Mouse (Mus musculus) CD4-positive, CD25-positive, alpha-beta regulatory T cell, adult 2 months (primary cell): Measurements from ENCODE around the gene Zfp84.
A peak's percentile ranks its signal among the peaks of the same experiment; 100 is the strongest.
"Not testable (repeated sequence)": the region's sequence is repeated elsewhere in the genome, so short reads cannot be mapped to it uniquely, and the experiment has no call there.

Source experiments
- DNase-seq: peaks from one replicate; pipeline ENCODE4 v3.0.0-alpha.2; 2012; ENCODE audit warnings: low read depth, low spot score

Gene Zfp84

GRCm38 (mm10) chr7:29768090-29768900 is at the start of gene Zfp84:
Gene Zfp84, plus strand, starts transcription at chr7:29768552.
- DNase-seq: peak; percentile 93

DNA sequence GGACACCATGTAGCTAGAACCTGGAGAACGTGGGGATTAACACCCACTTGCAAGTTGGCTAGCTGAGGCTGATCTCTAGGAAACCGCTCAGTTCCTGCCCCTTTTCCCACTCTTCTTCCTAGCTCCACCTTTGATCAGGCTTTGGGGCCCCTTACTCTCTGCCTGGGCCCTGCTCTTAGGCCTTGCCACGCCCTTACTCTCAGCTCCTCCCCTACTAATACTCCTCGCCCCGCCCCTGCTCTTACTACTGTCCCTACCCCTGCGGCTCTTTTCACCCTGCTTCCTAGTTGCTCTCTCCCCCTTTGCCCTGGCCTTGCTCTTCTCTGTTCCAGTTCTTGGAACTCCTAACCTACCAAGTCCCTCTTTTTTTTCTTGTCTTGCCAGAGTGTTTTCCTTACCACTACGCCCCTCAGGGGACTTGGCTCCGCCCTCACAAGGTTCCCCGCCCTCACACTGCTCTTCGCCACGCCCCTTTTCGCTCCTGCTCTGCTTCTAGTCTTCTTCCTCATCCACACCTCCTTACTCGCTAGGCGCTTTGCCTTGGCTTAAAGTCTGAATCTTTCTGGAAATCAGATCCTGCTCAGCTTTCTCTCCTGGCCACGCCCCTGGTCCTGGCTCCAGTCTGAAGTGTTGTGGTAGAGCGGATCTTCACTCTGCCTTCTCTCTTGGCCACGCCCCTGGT is 42.8 kb upstream of the Zfp84 start:
- DNase-seq: peak; percentile 3

DNA sequence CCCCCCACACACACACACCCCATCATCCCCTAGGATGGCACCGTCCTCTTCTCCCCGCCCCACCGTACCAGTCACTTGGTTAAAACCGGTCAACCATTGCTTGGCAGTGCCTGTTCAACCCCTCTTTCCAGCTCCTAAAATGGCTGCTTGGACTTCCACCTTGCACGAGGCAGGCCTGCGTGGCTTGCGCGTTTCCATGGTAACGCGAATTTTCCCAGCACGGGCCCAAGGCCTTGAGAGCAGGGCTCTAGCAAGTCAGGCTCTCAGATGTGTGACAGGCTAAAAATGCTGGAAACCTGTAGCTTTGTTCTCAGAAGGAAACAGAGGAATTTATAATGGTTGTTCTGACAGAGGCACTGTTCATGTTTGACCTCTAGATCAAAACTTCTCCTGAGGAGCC is 41.5 kb upstream of the Zfp84 start, which contains the start of gene Catsperg2:
Gene Catsperg2, minus strand, starts transcription at position 173 of the 400 bp plus-strand sequence.
- not testable (repeated sequence) for DNase-seq

GRCm38 (mm10) chr7:29728055-29728454 is 40.3 kb upstream of the Zfp84 start:
- peak; percentile 23 for DNase-seq

DNA sequence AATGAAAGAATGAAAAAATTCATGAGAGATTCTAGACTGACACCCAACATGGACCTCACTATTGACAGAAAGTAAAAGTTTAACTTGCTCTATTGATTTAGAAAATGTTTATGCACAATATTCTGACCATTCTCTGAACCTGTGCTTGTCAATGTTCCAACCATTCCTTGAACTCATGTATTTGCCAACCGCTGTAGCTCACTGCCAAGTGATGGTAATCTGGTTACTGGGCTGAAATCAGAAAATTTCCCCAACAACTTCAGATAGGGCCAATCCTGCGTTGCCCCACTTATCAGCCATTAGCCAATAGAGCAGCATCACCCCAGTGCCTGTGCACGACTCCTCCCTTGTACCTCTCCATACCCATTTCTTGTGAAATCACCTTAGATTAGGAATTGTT is 26.1 kb upstream of the Zfp84 start:
- no peak for DNase-seq

DNA sequence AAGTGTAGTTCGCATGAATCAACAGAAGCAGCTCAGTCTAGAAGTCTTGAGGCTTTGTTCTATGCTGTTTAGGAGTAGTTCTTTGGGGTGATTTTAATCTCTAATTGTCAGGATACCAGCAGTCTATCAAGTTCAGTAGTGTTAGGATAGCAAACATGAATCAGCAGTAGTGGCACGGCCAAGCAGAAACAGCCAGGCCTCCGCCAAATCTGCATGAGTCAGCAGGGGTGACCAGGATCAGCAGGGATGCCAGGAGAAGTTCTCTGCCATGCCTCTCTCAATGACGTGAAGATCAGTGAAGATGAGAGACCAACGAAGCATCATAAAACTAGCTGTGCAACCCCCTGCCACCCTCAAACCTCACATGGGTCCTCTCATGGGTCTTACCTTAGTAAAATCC is 7.9 kb upstream of the Zfp84 start:
- DNase-seq: no peak

DNA sequence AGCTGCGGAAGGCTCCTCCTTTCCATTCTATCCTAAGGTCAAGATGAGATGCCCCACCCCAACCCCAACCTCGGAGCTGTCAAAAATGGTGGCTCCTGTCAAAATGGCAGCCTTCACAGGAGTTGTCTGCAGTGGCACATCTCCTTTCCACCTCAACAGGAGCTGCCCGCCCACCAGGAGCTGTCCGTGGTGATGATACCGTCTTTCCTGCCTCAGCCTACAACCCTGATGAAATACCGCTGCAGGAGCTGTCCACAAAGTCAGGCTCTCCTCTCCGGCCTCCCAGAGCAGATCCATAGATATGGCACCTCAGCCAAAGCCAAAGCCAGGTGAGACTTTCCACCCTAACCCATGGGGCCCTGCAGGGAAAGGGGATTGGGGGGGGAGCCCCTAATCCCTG is 3.6 kb upstream of the Zfp84 start:
- no peak for DNase-seq

GRCm38 (mm10) chr7:29767058-29767686 is 1.2 kb upstream of the Zfp84 start:
- DNase-seq: peak; percentile 85

DNA sequence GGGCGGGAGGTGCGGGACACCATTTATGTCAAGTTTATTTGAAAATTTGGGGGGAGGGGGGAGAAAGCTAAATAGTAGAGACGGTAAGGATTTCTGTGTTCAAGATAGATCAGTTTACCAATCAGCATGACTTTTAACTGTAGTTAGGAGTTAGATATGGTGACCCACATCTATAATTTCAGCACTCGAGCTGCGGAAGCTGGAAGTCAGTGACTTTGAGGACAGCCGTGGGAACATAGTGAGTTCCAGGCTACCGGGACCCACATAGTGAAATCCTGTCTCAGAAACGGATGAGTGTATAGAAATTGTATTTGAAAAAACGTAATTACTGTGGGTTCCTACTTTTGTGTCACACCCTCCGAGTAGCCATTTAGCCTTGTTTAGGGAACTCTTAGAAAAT is 628 bp downstream of the Zfp84 start:
- no peak for DNase-seq

- no peak for DNase-seq
These were observed 5.2 kb downstream of the Zfp84 start for GRCm38 (mm10) chr7:29773503-29773902.

GRCm38 (mm10) chr7:29774371-29774770 is 6.0 kb downstream of the Zfp84 start:
- no peak for DNase-seq

GRCm38 (mm10) chr7:29776568-29776967 is 8.2 kb downstream of the Zfp84 start:
- no peak for DNase-seq

DNA sequence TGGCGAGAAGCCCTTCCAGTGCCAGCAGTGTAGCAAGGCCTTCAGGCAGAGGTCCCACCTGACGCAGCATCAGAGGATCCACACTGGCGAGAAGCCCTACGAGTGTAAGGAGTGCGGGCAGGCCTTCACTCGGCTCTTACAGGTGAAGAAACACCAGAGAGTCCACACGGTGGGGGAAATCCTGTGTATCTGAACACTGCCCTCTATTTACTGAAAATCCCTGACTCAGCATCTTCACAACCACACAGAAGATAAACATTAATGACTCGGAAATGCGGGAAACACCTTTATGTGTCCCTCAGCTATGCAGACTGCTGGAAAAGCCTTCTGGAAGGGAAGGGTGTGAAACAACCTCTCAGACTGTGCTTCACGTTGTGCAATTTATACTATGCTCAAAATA is 9.0 kb downstream of the Zfp84 start:
- no peak for DNase-seq

- DNase-seq: peak; percentile 82
These were observed 15.7 kb downstream of the Zfp84 start, which contains the start of gene Zfp30 for GRCm38 (mm10) chr7:29783871-29784551. Gene Zfp30, plus strand, starts transcription at chr7:29783998.

- DNase-seq: no peak
These were observed 16.7 kb downstream of the Zfp84 start for GRCm38 (mm10) chr7:29785023-29785422.

GRCm38 (mm10) chr7:29785888-29786287 is 17.5 kb downstream of the Zfp84 start:
- DNase-seq: no peak

GRCm38 (mm10) chr7:29792906-29793305 is 24.6 kb downstream of the Zfp84 start:
- peak; percentile 10 for DNase-seq

DNA sequence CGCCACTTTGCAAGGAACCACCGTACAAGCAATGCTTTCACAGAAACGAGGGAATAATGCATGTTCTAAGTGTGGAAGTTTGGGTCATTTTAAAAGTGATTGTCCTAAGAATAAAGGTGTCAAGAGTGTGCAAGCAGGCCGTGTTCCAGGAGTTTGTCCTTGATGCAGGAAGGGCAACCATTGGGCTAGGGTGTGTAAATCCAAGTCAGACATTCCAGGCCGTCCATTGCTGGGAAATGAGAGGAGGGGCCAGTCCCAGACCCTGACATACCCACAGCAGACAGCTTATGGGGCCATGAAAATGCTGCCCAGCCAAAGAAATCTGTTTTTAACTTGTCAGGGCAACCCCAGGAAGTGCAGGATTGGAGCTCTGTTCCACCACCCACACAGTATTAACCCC is 38.7 kb downstream of the Zfp84 start:
- DNase-seq: no peak

- no peak for DNase-seq
These were observed 43.9 kb downstream of the Zfp84 start for GRCm38 (mm10) chr7:29812244-29812643.

- no peak for DNase-seq
These were observed 46.0 kb downstream of the Zfp84 start for GRCm38 (mm10) chr7:29814381-29814780.

- DNase-seq: no peak
These were observed 46.9 kb downstream of the Zfp84 start for GRCm38 (mm10) chr7:29815061-29815784.
